17 mouse cellular contexts compared by ENCODE assay signal in genomic region chr4:45455001-45455400, GRCm38 (mm10). TPM values are rescaled to one million over a fixed set of nuclear protein-coding genes. Genes with fewer than 3 reads are reported as not detected.
DNase-seq lines count a peak whose midpoint lies in the region; TF ChIP-seq lines count a peak whose summit lies in the region.
"Had no signal": no experiment of that assay in that cellular context is flagged by ENCODE, and none has a peak within 500 bp of the region (broad histone marks: within the 10 kb centered on the region; RNA-seq: fewer than 3 reads in every experiment).

No protein-coding gene starts in this region.

- 82% methylated on average over 4 of the region's 4 CpGs for WGBS in kidney, adult 2 months
- WGBS in small intestine, adult 2 months, result 59% methylated on average over 4 of the region's 4 CpGs

- peaks cover 65% of the 10 kb centered on the region for H3K4me1 ChIP-seq in kidney, adult 2 months (ENCODE audit: control insufficient read depth, insufficient read depth, low read length)
- H3K4me1 ChIP-seq in small intestine, adult 2 months (ENCODE audit: control insufficient read depth, insufficient read depth, insufficient read length, low read length), result peaks cover 37% of the 10 kb centered on the region

- no peak for TF ChIP-seq CTCF in kidney, adult 2 months (conservative IDR thresholded peaks at IDR 0.05; ENCODE audit: insufficient read depth, insufficient read length, low read depth, low read length)
- TF ChIP-seq CTCF in small intestine, adult 2 months (IDR thresholded peaks at IDR 0.05; ENCODE audit: extremely low read depth, insufficient read length, insufficient replicate concordance, low read depth, low read length), result no peak

- H3K27ac ChIP-seq in kidney, adult 2 months (ENCODE audit: insufficient read depth, low read depth, low read length), result peak overlapping the region; percentile 7; the same call in 1 of the 2 replicates
- peak overlapping the region; percentile 19; the same call in 1 of the 2 replicates for H3K27ac ChIP-seq in small intestine, adult 2 months (ENCODE audit: insufficient read depth, low read depth, low read length)
- H3K27ac ChIP-seq: embryonic facial prominence, embryonic 15.5 days; forebrain, embryonic 15.5 days; hindbrain, embryonic 15.5 days had no signal

- no peaks in the 10 kb centered on the region for H3K27me3 ChIP-seq in kidney, adult 2 months (replicated peaks; ENCODE audit: control insufficient read depth, insufficient read depth, low read length)
- H3K27me3 ChIP-seq in small intestine, adult 2 months (ENCODE audit: control insufficient read depth, insufficient read depth, low read length), result no peaks in the 10 kb centered on the region
- H3K27me3 ChIP-seq: embryonic facial prominence, embryonic 15.5 days; forebrain, embryonic 15.5 days; hindbrain, embryonic 15.5 days had no signal

- no peaks in the 10 kb centered on the region; the same call in 1 of the 2 replicates for H3K36me3 ChIP-seq in kidney, adult 2 months (ENCODE audit: control insufficient read depth, insufficient read depth, low read length)
- H3K36me3 ChIP-seq in small intestine, adult 2 months (ENCODE audit: control insufficient read depth, insufficient read depth, low read length), result peaks cover 19% of the 10 kb centered on the region; the same call in 1 of the 2 replicates
- H3K36me3 ChIP-seq: embryonic facial prominence, embryonic 15.5 days; forebrain, embryonic 15.5 days; hindbrain, embryonic 15.5 days had no signal

- no peak overlapping the region for H3K4me3 ChIP-seq in kidney, adult 2 months (ENCODE audit: insufficient read depth, low read depth, low read length)
- H3K4me3 ChIP-seq in small intestine, adult 2 months (ENCODE audit: low read depth, low read length), result no peak overlapping the region
- H3K4me3 ChIP-seq: embryonic facial prominence, embryonic 15.5 days; forebrain, embryonic 15.5 days; heart, embryonic 12.5 days; hindbrain, embryonic 15.5 days had no signal

- no peak for DNase-seq in kidney, adult 2 months
- DNase-seq in kidney, adult 11 months, result no peak
- DNase-seq in 3T3-L1 (ENCODE audit: low read depth, low spot score), result peak; percentile 51
- DNase-seq in NIH3T3 (ENCODE audit: low read depth), result peak; percentile 18
- no peak for DNase-seq in gastrocnemius, postnatal 4 days (ENCODE audit: low spot score in 2 of 2)
- DNase-seq: adrenal gland, postnatal 10 days; cerebellum, adult 11 months; cerebellum, adult 8-10 months; cerebellum, postnatal 14 days; embryo, embryonic 11 days; gastrocnemius, postnatal 10 days; heart, postnatal 36 days had no signal

- TF ChIP-seq POLR2A in kidney, adult 2 months (IDR thresholded peaks at IDR 0.05; ENCODE audit: low read depth, low read length), result no peak
- no peak for TF ChIP-seq POLR2A in small intestine, adult 2 months (IDR thresholded peaks at IDR 0.05; ENCODE audit: low read depth, low read length)

RNA-seq across cellular contexts. Expression of gene Slc25a51, which starts 46.4 kb away (rescaled TPM):
- polyA plus RNA-seq in kidney, adult 2 months (2012; rRNA removed), result 145 and 157 TPM in 2 replicates
- polyA plus RNA-seq in small intestine, adult 2 months (2012; rRNA removed), result 66.7 and 67.2 TPM in 2 replicates
- 10 to 100 TPM; 81.9 to 89.9 TPM for total RNA-seq in gastrocnemius, postnatal 4 days (2021)

Comparison
In these comparisons a context has a peak if more than half of its experiments do, and no peak if none do; other contexts are left out.
1. DNase-seq: peak in 3T3-L1 (single experiment) and NIH3T3 (single experiment); none in kidney, adult 2 months (single experiment), kidney, adult 11 months (single experiment) and gastrocnemius, postnatal 4 days (0 of 2).